Comparison of ENCODE assay signal across 7 mouse cellular contexts in genomic region chr12:115759041-115759440, GRCm38 (mm10).
DNase-seq lines count a peak whose midpoint lies in the region; TF ChIP-seq lines count a peak whose summit lies in the region.
"Not testable (repeated sequence)": the region's sequence is repeated elsewhere in the genome, so short reads cannot be mapped to it uniquely, and the experiment has no call there.

No protein-coding gene starts in this region.

- H3K4me3 ChIP-seq in thymus, adult 2 months (ENCODE audit: control insufficient read depth, insufficient read depth, low read length), result not testable (repeated sequence)

- H3K4me1 ChIP-seq in thymus, adult 2 months (replicated peaks; ENCODE audit: control insufficient read depth, insufficient read depth, low read length), result not testable (repeated sequence)

- not testable (repeated sequence) for TF ChIP-seq CTCF in thymus, adult 2 months (IDR thresholded peaks at IDR 0.05; ENCODE audit: borderline replicate concordance, control insufficient read depth, extremely low read depth, insufficient read depth, low read length, poor library complexity)

- H3K36me3 ChIP-seq in thymus, adult 2 months (ENCODE audit: control insufficient read depth, insufficient read depth, low read length), result not testable (repeated sequence)

- H3K27ac ChIP-seq in thymus, adult 2 months (ENCODE audit: control insufficient read depth, insufficient read depth, low read length), result not testable (repeated sequence)

- not testable (repeated sequence) for TF ChIP-seq POLR2A in thymus, adult 2 months (IDR thresholded peaks at IDR 0.05; ENCODE audit: control insufficient read depth, extremely low read depth, insufficient read depth, low read length, poor library complexity)

- DNase-seq in A20 (ENCODE audit: low read depth, low spot score) (peak; percentile 27), NIH3T3 (ENCODE audit: low read depth) (peak; percentile 6)
- DNase-seq in CD8-positive naive resting alpha-beta T cell, adult 2 months (ENCODE audit: low read depth in 2 of 2, low spot score in 2 of 2), result peak; percentile 2 to 37
- DNase-seq in adrenal gland, adult 2 months, result peak; percentile 3
- peak; percentile 1 for DNase-seq in lung, postnatal 36 days
- peak; percentile 46 for DNase-seq in thymus, adult 2 months
- peak; percentile 49 to 51 for DNase-seq in thymus, postnatal 36 days

- not testable (repeated sequence) for H3K27me3 ChIP-seq in thymus, adult 2 months (ENCODE audit: control insufficient read depth, insufficient read depth, low read length)

- 50% methylated on average over 3 of the region's 3 CpGs for WGBS in thymus, adult 2 months
